Mouse (Mus musculus): ENCODE data around the gene Eif2s1. TPM values are rescaled to one million over a fixed set of nuclear protein-coding genes. Genes with fewer than 3 reads are reported as not detected.

Eif2s1 gene
- polyA plus RNA-seq, 1 experiment from 2014 or later: 143 TPM

DNA sequence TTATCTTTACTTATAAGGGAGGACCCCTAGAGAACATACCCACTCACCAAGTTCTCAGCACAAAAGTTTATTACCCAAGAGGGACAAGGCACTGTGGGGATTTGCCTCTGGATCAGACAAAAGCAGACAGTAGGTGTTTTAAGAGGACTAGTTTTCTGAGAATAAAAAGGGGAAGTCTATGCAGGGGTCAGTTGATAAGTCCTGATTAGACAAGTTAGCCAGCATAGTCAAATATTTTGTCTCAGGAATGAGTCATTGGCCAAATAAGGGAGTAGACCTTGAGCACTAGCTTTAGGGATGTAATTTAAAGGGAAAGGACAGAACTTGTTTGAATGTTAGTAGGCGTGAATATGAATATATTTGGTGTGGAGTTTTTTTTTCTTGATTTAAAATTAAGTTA, 6.5 kb downstream of the Eif2s1 start:
- no peak overlapping the region for H3K4me3 ChIP-seq (ENCODE audit: low read length)
- peaks cover 7% of the 10 kb centered on the region; the same call in 1 of the 2 replicates for H3K36me3 ChIP-seq (ENCODE audit: control insufficient read depth, insufficient read depth, low read length)
- no peaks in the 10 kb centered on the region for H3K27me3 ChIP-seq (replicated peaks; ENCODE audit: control insufficient read depth, insufficient read depth, low read length)
- ATAC-seq: no peak
- no peak overlapping the region for H3K27ac ChIP-seq (ENCODE audit: low read depth, low read length)
- H3K9me3 ChIP-seq (ENCODE audit: control insufficient read depth, low read length): no peaks in the 10 kb centered on the region
- WGBS: 100% methylated on average over 1 of the region's 1 CpGs
- no peak overlapping the region for H3K9ac ChIP-seq (ENCODE audit: low read depth, low read length)
- H3K4me1 ChIP-seq (ENCODE audit: control insufficient read depth, insufficient read depth, low read depth, low read length): peaks cover 2% of the 10 kb centered on the region
- H3K4me2 ChIP-seq (ENCODE audit: low read length): no peak overlapping the region

DNA sequence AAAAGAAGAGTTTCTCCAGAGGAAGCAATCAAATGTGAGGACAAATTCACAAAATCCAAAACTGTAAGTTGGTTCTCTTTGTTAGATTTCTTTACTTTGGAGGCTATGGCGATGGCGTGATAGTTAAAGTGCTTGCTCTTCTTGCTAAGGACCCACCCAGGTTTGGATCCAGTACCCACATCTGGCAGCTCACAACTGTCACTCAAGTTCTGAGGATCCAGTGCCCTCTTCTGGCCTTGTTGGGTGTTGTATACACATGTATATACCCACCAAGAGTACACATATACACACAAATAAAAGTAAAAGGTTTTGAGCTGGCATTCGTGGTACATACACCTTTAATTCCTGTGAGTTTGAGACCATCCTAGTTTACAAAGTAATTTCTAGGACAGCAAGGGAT, 13.0 kb downstream of the Eif2s1 start:
- Histone ChIP-seq H3K27ac (ENCODE audit: low read depth, low read length) (no peak overlapping the region), H3K4me2 (ENCODE audit: low read length) (no peak overlapping the region), H3K9me3 (ENCODE audit: control insufficient read depth, low read length) (no peaks in the 10 kb centered on the region), H3K9ac (ENCODE audit: low read depth, low read length) (no peak overlapping the region), H3K4me3 (ENCODE audit: low read length) (no peak overlapping the region), H3K36me3 (ENCODE audit: control insufficient read depth, insufficient read depth, low read length) (peaks cover 18% of the 10 kb centered on the region), H3K27me3 (replicated peaks; ENCODE audit: control insufficient read depth, insufficient read depth, low read length) (no peaks in the 10 kb centered on the region), H3K4me1 (ENCODE audit: control insufficient read depth, insufficient read depth, low read depth, low read length) (no peaks in the 10 kb centered on the region)
- WGBS: over 99% methylated on average over 3 of the region's 3 CpGs
- no peak for ATAC-seq

GRCm38 (mm10) chr12:78890062-78890461, 28.4 kb downstream of the Eif2s1 start:
- H3K27me3 ChIP-seq (replicated peaks; ENCODE audit: control insufficient read depth, insufficient read depth, low read length): no peaks in the 10 kb centered on the region
- H3K36me3 ChIP-seq (ENCODE audit: control insufficient read depth, insufficient read depth, low read length): peaks cover 7% of the 10 kb centered on the region; the same call in 1 of the 2 replicates
- no peak overlapping the region for H3K4me2 ChIP-seq (ENCODE audit: low read length)
- WGBS: 89% methylated on average over 1 of the region's 1 CpGs
- no peaks in the 10 kb centered on the region for H3K4me1 ChIP-seq (ENCODE audit: control insufficient read depth, insufficient read depth, low read depth, low read length)
- H3K9me3 ChIP-seq (ENCODE audit: control insufficient read depth, low read length): no peaks in the 10 kb centered on the region
- ATAC-seq: no peak
- H3K27ac ChIP-seq (ENCODE audit: low read depth, low read length): no peak overlapping the region
- H3K9ac ChIP-seq (ENCODE audit: low read depth, low read length): no peak overlapping the region
- H3K4me3 ChIP-seq (ENCODE audit: low read length): no peak overlapping the region

DNA sequence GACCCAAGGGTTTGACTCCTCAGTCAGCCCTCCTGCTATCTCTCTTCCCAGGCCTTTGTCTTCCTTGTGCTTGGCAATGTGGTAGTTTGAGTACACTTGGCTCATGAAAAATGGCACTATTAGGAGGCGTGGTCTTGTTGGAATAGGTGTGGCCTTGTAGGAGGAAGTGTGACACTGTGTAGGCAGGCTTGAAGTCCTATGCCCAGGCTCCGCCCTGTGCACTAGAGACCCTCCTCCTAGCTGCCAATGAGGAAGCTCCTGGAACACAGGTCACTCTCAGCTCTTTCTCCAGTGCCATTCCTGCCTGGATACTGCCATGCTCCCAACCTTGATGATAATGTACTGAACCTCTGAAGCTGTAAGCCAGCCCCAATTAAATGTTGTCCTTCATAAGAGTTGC, 29.5 kb downstream of the Eif2s1 start:
- 93% methylated on average over 2 of the region's 2 CpGs for WGBS

DNA sequence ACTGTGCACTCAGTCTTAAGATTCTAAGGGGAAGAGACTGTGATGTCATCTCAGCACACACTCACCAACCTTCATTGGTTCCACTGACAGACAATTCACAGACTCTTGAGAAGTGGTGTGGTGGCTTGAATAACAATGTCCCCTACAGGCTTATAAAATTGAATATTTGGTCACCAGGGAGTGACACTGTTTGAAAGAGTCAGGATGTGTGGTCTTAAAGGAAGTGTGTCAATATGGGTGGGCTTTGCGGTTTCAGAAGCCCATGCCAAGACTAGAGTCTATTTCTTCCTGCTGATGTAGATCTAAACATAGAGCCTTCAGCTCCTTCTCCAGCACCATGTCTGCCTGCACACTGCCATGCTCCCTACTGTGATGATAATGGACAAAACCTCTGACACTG, 36.2 kb downstream of the Eif2s1 start:
- Histone ChIP-seq H3K4me1 (ENCODE audit: control insufficient read depth, insufficient read depth, low read depth, low read length) (no peaks in the 10 kb centered on the region), H3K27ac (ENCODE audit: low read depth, low read length) (no peak overlapping the region), H3K4me2 (ENCODE audit: low read length) (no peak overlapping the region), H3K36me3 (ENCODE audit: control insufficient read depth, insufficient read depth, low read length) (no peaks in the 10 kb centered on the region), H3K4me3 (ENCODE audit: low read length) (no peak overlapping the region), H3K9ac (ENCODE audit: low read depth, low read length) (no peak overlapping the region), H3K27me3 (replicated peaks; ENCODE audit: control insufficient read depth, insufficient read depth, low read length) (no peaks in the 10 kb centered on the region), H3K9me3 (ENCODE audit: control insufficient read depth, low read length) (no peaks in the 10 kb centered on the region)
- no peak for ATAC-seq
- WGBS: 95% methylated on average over 1 of the region's 1 CpGs

More for the DNA sequence above, 29.5 kb downstream of the Eif2s1 start:
- no peak overlapping the region for H3K4me2 ChIP-seq (ENCODE audit: low read length)
- H3K27ac ChIP-seq (ENCODE audit: low read depth, low read length): no peak overlapping the region
- no peak overlapping the region for H3K9ac ChIP-seq (ENCODE audit: low read depth, low read length)
- no peak for ATAC-seq
- no peaks in the 10 kb centered on the region for H3K9me3 ChIP-seq (ENCODE audit: control insufficient read depth, low read length)
- H3K27me3 ChIP-seq (replicated peaks; ENCODE audit: control insufficient read depth, insufficient read depth, low read length): no peaks in the 10 kb centered on the region
- no peak overlapping the region for H3K4me3 ChIP-seq (ENCODE audit: low read length)
- peaks cover under 1% of the 10 kb centered on the region; the same call in 1 of the 2 replicates for H3K36me3 ChIP-seq (ENCODE audit: control insufficient read depth, insufficient read depth, low read length)
- H3K4me1 ChIP-seq (ENCODE audit: control insufficient read depth, insufficient read depth, low read depth, low read length): no peaks in the 10 kb centered on the region

DNA sequence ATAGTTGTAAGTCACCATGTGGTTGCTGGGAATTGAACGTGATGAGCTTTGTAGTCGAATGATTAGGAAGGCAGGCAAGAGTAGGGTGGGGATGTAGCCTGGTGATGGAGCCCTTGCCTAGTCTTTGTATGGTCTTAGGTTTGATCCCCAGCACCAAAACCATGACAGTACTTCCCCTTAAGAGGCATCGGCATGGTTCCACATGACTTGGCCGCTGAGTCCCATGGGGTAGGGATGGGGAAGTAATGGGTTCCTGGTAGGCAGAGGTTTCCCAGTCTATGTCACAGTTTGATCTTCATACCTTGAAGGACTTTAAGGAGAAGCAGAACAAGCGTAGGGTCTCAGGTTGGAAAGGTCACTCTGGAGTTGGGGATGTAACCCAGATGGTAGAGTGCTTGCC, 39.8 kb downstream of the Eif2s1 start:
- no peak overlapping the region for H3K4me3 ChIP-seq (ENCODE audit: low read length)
- H3K9ac ChIP-seq (ENCODE audit: low read depth, low read length): no peak overlapping the region
- H3K9me3 ChIP-seq (ENCODE audit: control insufficient read depth, low read length): no peaks in the 10 kb centered on the region
- ATAC-seq: no peak
- H3K4me2 ChIP-seq (ENCODE audit: low read length): no peak overlapping the region
- H3K36me3 ChIP-seq (ENCODE audit: control insufficient read depth, insufficient read depth, low read length): no peaks in the 10 kb centered on the region
- H3K27me3 ChIP-seq (replicated peaks; ENCODE audit: control insufficient read depth, insufficient read depth, low read length): 0 out of 2 replicates have a peak, but pooled peaks cover 3% of the 10 kb centered on the region
- H3K4me1 ChIP-seq (ENCODE audit: control insufficient read depth, insufficient read depth, low read depth, low read length): no peaks in the 10 kb centered on the region
- 88% methylated on average over 5 of the region's 5 CpGs for WGBS
- no peak overlapping the region for H3K27ac ChIP-seq (ENCODE audit: low read depth, low read length)

DNA sequence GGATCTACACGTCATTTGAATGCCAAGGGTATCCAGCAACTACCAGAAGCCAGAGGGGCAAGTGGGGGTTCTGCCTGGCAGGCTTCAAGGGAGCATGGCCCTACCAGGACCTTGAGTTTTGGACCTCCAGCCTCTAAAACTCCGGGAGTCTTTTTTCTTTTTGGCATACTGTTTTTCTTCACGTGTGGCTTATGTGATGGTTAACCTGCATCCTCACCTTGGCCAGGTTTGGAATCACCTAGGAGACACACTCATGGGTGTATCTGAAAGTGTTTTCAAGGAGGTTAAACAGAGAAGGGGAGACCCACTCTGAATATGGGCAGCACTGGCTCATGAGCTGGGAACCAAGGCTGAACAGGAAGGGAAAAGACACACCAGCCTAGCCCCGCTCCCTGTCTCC, 41.7 kb downstream of the Eif2s1 start:
- Histone ChIP-seq H3K4me1 (ENCODE audit: control insufficient read depth, insufficient read depth, low read depth, low read length) (no peaks in the 10 kb centered on the region), H3K9ac (ENCODE audit: low read depth, low read length) (no peak overlapping the region), H3K4me2 (ENCODE audit: low read length) (no peak overlapping the region), H3K27ac (ENCODE audit: low read depth, low read length) (no peak overlapping the region), H3K4me3 (ENCODE audit: low read length) (no peak overlapping the region), H3K27me3 (replicated peaks; ENCODE audit: control insufficient read depth, insufficient read depth, low read length) (peaks cover 3% of the 10 kb centered on the region; the same call in 1 of the 2 replicates), H3K9me3 (ENCODE audit: control insufficient read depth, low read length) (no peaks in the 10 kb centered on the region), H3K36me3 (ENCODE audit: control insufficient read depth, insufficient read depth, low read length) (no peaks in the 10 kb centered on the region)
- WGBS: 83% methylated on average over 4 of the region's 4 CpGs
- no peak for ATAC-seq

DNA sequence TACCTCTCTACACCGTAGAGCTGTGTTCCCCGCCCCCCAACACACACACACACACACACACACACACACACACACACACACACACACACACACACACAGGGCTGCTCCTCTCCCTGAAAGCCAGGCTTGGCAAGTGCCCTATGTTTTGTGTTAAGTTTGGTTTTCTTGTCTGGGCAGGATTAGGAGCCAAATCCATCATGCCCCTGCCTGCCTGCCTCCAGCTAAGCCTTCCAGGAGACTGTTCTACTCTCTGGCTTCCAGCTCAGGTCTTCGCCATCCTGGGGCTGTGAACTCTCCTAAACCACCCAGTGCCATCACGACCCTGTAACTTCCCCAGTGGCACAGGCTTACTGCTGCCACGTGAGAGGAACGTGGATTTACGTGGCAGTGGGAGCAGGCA, 42.9 kb downstream of the Eif2s1 start:
- no peak overlapping the region for H3K27ac ChIP-seq (ENCODE audit: low read depth, low read length)
- ATAC-seq: no peak
- no peak overlapping the region for H3K4me2 ChIP-seq (ENCODE audit: low read length)
- H3K36me3 ChIP-seq (ENCODE audit: control insufficient read depth, insufficient read depth, low read length): no peaks in the 10 kb centered on the region
- H3K4me3 ChIP-seq (ENCODE audit: low read length): no peak overlapping the region
- WGBS: 87% methylated on average over 6 of the region's 7 CpGs
- no peak overlapping the region for H3K9ac ChIP-seq (ENCODE audit: low read depth, low read length)
- H3K4me1 ChIP-seq (ENCODE audit: control insufficient read depth, insufficient read depth, low read depth, low read length): no peaks in the 10 kb centered on the region
- no peaks in the 10 kb centered on the region for H3K9me3 ChIP-seq (ENCODE audit: control insufficient read depth, low read length)
- peaks cover 7% of the 10 kb centered on the region for H3K27me3 ChIP-seq (replicated peaks; ENCODE audit: control insufficient read depth, insufficient read depth, low read length)

GRCm38 (mm10) chr12:78906707-78907162, 45.1 kb downstream of the Eif2s1 start, which contains the start of gene Plek2:
Plek2 (minus strand) TSS chr12:78906964.
- H3K4me2 ChIP-seq (ENCODE audit: low read length): peak within 1 kb of the TSS; percentile 72
- peak within 1 kb of the TSS; percentile 44 for H3K9ac ChIP-seq (ENCODE audit: low read depth, low read length)
- ATAC-seq: peak; percentile 71
- peaks cover 17% of the 10 kb centered on the region for H3K27me3 ChIP-seq (replicated peaks; ENCODE audit: control insufficient read depth, insufficient read depth, low read length)
- peaks cover 8% of the 10 kb centered on the region for H3K4me1 ChIP-seq (ENCODE audit: control insufficient read depth, insufficient read depth, low read depth, low read length)
- no peaks in the 10 kb centered on the region for H3K36me3 ChIP-seq (ENCODE audit: control insufficient read depth, insufficient read depth, low read length)
- H3K9me3 ChIP-seq (ENCODE audit: control insufficient read depth, low read length): no peaks in the 10 kb centered on the region
- under 1% methylated on average over 38 of the region's 38 CpGs for WGBS
- peak within 1 kb of the TSS; percentile 36 for H3K4me3 ChIP-seq (ENCODE audit: low read length)
- no peak within 1 kb of the TSS for H3K27ac ChIP-seq (ENCODE audit: low read depth, low read length)

Measured in hindbrain, embryonic 16.5 days (tissue).